Mouse (Mus musculus): ENCODE results near the gene Cdk16. TPM values are rescaled to one million over a fixed set of nuclear protein-coding genes. Genes with fewer than 3 reads are reported as not detected.
"Not testable (repeated sequence)": the region's sequence is repeated elsewhere in the genome, so short reads cannot be mapped to it uniquely, and the experiment has no call there.

Cdk16 gene
- total RNA-seq (2021), result 100 to 1,000 TPM; 169 to 183 TPM

DNA sequence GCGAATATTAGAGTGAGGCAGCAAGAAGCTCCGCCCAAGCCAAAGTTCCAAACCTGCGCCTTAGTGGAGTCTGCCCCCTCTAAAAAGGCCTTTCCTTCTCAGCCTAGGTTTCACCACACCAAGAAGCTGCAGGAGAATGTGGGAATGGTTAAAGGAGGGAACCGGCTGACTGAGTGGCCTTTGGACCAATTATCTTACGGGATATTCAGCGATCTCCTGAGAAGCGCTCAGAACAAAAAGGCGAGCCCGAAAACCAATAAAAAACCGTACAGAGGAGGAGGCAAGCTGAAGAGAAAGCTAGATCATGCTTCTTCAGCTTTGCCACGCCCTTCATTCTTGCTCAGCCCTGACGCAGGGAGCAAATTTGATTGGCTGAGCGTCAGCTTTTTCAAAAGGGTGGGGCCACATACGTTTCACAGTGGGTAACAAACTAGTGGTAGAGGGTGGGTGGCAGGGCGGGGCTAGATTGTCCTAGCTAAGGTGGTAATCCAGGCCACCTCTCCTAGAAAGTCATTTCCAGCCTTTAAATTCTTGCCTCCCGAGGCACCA, at the start of gene Cdk16:
TSS of gene Cdk16 (plus strand) at position 436 of the 549 bp plus-strand sequence.
- intact Hi-C loops (cut with DNase I), result loop anchor here (1.0 to 10.0 kb wide), 3 partner anchors 17 to 167 kb away; no protein-coding TSS in a partner anchor
- DNase-seq, result peak; percentile 90 to 93

DNA sequence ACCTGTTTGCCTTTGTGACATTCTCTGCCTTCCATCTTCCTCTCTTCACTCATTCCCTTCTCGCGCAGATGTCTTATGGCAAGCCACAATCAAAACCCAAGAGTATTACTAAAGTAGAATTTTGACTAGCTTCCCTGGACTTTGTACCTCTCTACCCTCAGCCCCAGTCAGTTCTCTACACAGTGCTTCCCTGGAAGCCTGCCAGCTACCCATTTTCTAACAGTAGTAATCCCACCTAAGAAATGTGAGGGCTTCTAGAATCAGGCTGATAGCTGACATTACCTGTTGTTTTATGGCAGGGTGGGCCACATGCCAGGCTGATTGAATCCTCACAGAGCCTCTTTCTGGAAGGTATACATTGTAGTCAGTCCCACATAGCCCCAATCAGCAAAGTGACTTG, 49.6 kb upstream of the Cdk16 start:
- no peak for DNase-seq
- intact Hi-C loops (cut with DNase I), result no loop called here

DNA sequence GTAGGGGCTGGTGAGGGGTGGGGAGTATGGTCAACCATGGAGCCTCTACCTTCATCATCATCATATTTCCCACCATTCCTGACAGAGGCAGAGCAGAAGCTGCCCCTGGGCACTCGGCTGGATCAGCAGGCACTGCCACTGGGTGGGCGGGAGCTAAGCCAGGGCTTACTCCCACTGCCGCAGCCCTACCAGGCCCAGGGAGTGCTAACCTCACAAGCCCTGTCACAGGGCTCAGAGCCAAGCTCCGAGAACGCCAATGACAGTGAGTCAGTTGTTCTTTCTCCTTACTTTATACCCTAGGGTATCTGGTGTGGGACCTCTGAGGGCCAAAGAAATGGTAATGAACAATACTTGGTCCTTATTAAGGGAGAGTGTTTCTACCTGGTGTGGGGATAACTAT, 43.0 kb upstream of the Cdk16 start:
- intact Hi-C loops (cut with DNase I), result no loop called here
- DNase-seq, result peak in 1 of 2 experiments; percentile 6

DNA sequence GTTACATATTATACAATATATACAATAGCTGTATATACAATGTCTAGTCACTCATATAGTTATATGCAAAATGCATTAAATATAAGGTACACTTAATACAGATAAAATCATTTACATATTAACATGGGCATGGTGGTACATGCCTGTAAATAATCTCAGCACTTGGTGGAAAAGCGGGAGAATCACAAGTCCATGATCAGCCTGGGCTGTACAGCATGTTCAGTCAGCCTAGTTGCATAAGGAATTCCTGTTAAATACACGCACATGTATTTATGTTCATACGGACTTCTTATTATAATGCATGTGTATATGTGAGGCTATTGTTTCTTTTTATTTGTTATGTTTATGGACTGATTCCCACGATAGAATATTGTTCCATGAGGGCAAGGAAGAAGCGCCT, 30.2 kb upstream of the Cdk16 start:
- no peak for DNase-seq
- intact Hi-C loops (cut with DNase I), result no loop called here

DNA sequence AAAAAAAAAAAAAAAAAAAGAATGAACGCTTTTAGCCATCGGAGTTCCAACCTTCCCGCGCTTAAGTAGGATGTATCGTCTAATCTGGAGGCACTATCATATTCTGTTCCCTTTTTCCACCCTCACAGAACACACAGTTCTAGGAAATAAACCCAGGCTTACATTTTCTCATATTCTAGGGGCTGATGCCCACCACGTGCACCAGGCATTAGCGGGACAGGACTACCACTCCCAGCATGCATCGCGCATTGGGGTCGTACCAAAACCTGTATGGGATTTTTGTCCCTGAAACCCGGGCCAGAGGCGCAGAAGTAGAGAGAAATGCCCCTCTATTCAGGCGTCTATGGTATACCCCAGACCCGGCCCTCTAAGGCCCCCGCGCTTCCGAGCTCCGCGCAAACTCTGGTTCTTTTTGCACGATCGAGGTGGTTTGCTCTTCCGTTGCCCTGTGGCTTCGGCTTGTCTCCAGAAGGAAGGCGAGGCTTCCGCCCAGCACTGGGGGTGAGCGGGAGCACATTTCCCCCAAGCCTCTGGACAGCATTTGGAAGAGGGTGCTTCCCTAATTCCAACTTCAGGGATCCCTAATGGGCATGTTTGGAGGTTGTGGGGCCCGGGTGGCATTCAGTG, 29.6 kb upstream of the Cdk16 start, which contains the start of gene Uba1:
TSS of gene Uba1 (plus strand) at position 301 of the 627 bp plus-strand sequence.
- peak; percentile 80 to 83 for DNase-seq
- intact Hi-C loops (cut with DNase I), result loop anchor here (1.0 kb wide), 1 partner anchor 113 kb away; no protein-coding TSS in a partner anchor

DNA sequence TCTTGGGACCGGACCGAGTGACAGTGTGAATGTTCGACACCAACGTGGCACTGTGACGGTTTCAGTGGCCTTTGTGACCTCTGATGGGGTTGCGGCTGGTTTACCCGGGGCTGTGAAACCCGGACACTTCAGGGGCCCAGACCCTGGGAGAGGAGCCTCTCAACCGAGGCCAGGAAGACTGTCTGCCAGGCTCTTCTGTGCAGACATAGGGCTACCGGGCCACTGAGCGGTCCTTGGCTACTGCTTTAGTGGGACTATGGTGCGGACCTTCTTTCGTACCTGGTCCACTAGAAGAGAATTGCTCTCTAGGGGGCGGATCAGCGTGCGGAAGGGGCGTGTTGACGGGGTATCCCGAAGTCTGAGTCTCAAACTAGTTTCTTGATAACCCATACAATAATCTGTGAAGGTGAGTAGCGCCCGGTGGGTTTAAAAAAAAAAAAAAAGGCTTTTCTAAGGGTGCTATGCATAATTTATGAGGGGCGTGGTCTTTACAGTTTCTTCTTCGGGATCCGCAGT, 28.8 kb upstream of the Cdk16 start:
- DNase-seq, result peak; percentile 10 to 14
- intact Hi-C loops (cut with DNase I), result loop anchor here (1.0 kb wide), 1 partner anchor 112 kb away; no protein-coding TSS in a partner anchor

DNA sequence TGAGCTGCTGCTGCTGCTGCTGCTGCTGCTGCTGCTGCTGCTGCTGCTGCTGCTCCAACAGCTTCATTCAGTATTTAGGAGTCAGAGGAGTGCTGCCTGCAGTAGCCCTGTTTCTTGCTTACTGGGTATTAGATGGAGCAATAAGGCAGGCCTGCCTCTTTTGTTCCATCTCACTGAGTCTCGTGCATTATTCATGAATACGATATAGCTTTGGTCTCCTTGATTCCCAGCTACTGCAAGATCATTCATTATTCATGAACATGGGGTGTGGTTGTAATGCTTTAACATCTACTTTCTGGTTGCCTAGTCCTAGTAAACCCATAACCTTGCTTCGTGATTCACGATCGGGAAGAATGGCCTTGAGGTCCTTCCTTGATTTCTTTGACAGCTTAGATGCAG, 25.4 kb upstream of the Cdk16 start:
- intact Hi-C loops (cut with DNase I), result loop anchor here (1.0 to 5.0 kb wide), 3 partner anchors 109 to 285 kb away; no protein-coding TSS in a partner anchor

DNA sequence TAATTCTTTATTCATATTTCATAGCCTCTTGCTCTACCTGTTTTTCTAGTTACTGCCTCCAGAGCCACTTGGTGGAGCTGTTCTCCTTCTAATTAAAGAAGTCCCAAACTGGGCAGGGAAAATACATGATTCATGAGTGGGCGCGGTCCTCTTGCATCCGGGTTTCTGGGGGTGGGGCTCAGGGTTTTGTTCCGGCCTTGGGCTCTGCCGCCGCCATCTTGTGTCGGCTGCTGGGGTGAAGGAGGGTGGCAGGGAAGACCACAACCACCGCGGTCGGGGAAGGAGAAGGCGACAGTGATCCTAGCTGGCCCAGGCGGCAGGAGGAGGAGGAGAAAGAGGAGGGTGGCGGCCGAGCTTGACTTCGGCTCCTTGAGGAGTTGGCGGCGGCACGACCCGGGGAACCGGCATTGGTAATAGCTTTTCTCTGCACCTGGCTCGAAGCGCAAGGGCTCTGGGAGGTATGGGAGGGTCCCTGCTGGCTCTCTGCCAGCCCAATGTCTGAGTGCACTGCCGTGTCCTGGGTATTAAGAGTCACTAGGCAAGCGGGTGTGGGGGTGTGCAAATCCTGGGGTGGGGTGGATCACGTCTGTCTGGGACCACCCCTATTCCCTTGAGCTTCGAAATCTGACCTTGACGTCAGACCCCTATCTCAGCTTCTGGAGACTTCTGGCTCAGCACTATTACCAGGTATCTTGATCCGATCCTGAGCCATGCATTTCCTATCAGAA, 24.9 kb upstream of the Cdk16 start:
- intact Hi-C loops (cut with DNase I), result loop anchor here (1.0 to 5.0 kb wide), 3 partner anchors 108 to 284 kb away; no protein-coding TSS in a partner anchor
- peak; percentile 89 to 90 for DNase-seq

More for the DNA sequence above, 25.4 kb upstream of the Cdk16 start:
- no peak for DNase-seq

DNA sequence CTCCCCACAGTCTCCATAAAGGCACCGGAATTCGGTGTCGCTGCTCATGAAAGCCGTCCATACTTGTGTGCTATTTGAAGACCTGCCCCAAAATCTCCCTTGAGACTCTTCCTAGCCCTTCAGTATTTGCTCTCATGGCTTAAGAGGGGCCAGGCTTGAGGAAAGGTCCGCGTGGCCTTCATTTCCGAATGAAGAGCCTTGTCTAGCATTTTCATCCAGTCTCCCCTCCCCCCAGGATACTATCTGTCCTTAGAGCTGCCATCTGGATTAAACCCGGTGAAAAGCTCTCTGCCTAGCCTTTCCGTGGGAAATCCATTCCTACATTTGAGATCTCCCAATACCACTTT, 24.3 kb upstream of the Cdk16 start:
- intact Hi-C loops (cut with DNase I), result loop anchor here (5.0 kb wide), 1 partner anchor 284 kb away; no protein-coding TSS in a partner anchor

DNA sequence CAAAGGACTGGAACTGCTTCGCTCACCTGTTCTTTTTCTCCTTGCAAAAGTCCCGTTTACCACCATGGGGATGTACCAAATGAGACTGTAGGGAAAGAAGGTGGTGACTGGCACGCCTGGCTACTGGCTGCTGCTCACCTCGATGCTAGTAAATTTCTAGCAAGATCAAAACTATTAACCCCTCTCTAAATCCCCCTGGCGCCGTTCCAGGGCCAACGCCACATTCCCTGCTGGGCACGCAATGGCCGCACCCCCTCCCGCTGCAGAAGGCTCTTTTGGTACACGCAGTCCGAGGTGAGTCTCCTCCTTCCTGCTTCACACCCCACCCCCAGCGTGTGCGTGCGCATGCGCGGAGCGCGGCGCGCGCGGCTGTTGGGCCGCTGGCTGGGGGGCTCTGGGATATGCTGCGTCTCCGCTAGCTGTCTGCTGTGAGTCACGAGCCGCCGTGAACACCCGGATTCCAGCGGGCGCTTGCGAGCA, 354 bp downstream of the Cdk16 start:
- intact Hi-C loops (cut with DNase I), result loop anchor here (1.0 to 10.0 kb wide), 2 partner anchors 16 to 167 kb away; no protein-coding TSS in a partner anchor
- peak; percentile 86 to 88 for DNase-seq

More for the DNA sequence above, 24.3 kb upstream of the Cdk16 start:
- no peak for DNase-seq

DNA sequence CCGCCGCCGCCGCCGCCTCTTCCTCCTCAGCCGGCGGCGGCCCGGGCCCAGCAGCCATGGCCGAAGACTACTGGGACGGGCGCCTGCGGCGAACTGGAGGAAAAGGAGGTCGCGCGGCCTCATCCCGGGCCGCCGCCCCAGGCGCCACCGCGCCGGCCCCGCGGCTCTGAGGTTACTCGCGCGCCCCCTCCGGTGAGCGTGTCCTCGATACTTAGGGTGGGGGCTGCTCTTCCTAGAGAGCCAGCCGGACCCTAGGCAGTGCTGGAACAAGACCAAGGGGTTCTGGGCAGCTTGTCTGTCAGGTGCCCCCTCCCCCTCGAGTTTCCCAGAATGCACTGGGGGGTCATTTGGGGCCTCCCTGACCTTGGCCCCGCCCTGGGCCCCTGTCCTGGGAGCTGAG, 861 bp downstream of the Cdk16 start:
- intact Hi-C loops (cut with DNase I), result loop anchor here (1.0 to 10.0 kb wide), 2 partner anchors 16 to 166 kb away; no protein-coding TSS in a partner anchor
- DNase-seq, result peak; percentile 79 to 80

DNA sequence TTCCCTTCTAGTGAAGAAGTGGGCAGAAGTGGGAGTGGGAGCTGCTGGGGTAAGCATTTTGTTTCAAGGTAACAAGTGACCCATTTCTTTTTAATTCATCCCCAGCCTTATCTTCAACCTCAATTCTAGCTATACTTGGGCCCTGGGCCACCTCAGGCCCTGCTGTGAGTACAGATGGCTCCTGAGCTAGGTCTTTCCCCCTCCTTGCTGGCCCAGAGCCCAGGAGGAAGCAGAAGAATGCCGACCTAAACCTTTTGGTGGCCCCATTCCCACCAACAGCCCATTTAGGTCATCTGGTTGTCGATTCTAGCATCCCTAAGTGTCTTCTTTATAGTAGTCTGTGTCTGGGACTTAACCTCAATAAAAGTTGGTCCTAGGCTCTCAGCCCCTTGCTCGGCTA, 3.8 kb downstream of the Cdk16 start:
- DNase-seq, result no peak
- intact Hi-C loops (cut with DNase I), result no loop called here

DNA sequence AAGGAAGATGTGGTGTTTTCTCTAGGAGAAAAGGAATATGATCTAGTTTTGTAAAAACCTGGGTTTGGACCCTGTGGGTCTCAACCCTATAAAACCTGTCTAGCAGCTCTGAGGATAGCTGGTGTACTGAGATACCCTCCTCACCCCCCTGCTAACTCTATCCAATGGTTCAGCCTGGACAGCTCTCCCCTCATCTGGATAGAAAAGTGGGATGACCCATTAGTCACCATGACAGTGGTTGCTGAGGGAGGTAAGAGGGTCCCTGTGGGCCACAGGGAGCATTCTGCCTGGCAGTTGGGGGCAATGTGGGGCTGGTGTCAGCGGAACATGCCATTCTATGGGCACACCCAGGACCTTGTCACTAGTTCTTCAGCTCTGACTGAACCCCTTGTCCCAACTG, 4.9 kb downstream of the Cdk16 start:
- DNase-seq, result no peak
- intact Hi-C loops (cut with DNase I), result no loop called here

DNA sequence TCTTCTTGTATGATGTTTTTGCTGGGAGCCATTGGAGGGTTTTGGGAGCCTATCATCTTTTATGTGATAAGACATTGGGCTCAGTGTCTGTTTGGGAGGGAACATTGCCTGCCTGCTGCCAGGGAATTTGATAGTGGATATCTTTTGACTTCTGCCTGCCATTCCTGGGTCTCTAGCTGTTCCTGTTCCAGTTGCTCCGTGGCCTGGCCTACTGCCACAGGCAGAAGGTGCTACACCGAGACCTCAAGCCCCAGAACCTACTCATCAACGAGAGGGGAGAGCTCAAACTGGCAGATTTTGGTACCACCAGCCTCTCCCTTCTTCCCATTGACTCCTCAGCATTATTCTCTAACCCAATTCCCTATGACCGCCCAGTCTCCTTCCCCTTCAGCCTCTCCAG, 8.1 kb downstream of the Cdk16 start:
- intact Hi-C loops (cut with DNase I), result no loop called here
- peak; percentile 20 to 47 for DNase-seq

DNA sequence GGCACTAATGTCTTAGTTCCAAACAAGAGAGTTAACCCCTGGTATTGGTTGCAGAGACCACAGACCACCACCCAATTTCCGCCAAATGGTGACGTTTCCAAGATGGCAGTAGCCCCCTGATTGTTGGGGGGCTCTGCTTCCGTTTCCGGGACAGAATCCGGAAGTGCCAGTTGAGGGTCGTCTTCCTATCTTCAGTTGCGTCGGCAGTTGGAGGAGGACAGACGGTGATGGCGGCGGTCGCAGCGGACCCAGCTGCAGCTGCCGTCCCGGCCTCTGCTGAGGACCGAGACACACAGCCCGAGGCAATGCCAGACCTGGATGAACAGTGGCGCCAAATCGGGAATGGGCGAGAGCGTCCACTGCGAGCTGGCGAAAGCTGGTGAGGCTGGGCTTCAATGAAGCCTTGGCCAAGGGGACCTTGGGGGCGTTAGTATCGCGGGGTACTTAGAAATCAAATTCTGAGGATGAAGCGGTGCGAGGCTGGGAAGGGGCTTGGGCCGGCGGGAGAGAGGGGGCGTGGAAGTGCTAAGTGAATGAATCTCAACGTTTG, 16.1 kb downstream of the Cdk16 start, which contains the start of gene Usp11:
TSS of gene Usp11 (plus strand) at position 166 of the 550 bp plus-strand sequence.
- intact Hi-C loops (cut with DNase I), result loop anchor here (1.0 kb wide), 1 partner anchor 16 kb away; no protein-coding TSS in a partner anchor
- no peak for DNase-seq

DNA sequence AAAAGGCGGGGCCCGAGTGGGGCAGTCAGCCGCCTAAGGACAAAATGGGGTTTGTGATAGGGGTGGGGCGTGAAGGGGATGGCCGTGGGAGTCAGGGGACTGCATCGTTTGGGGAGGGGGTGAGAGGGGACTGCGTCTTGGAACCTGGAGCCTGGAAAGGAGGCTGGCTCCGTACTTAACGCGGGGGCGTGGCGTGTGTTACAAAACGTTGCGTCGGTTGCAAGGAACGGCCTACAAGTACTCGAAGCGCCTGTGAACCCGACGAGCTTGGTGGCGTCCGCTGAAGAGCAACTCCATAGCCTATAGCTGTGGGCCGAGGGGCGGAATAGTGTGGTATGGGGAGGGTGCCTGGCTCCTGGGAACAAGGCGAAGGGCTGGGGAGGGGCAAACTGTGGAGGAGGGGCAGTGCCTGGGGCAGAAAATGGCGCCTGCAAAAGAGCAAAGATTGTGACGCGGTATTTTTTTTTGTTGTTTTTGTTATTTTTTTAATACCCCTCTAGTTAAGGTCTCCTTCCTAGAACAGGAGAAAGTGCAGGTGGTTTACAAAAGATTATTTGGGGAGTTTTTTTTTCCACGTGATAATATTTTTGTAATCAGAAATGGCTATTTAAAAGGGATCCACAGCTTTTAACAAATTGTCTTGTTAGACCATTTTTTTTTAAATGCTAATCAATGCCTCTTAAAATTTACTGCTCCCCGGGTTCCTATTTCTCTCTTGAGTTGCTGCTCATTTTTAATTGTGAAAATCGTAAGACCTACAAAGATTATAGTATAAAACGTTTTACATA, 16.7 kb downstream of the Cdk16 start:
- DNase-seq, result peak; percentile 82 to 85
- intact Hi-C loops (cut with DNase I), result loop anchor here (1.0 kb wide), 1 partner anchor 16 kb away; no protein-coding TSS in a partner anchor

DNA sequence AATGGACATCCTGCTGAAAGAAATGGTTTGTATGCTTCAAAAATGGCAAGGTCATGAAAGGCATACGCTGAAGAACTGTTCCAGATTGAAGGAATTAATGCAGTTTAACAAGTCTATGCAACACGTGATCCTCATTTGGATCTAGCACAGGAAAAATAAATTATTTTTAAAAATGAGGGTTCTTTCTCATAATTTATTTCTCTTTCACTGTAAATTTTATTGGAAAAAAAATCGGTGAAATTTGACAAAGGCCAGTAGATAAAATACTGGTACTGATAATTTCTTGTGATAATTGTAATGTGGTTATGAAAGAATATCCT, 17.3 kb downstream of the Cdk16 start:
- intact Hi-C loops (cut with DNase I), result no loop called here
- DNase-seq, result no peak

DNA sequence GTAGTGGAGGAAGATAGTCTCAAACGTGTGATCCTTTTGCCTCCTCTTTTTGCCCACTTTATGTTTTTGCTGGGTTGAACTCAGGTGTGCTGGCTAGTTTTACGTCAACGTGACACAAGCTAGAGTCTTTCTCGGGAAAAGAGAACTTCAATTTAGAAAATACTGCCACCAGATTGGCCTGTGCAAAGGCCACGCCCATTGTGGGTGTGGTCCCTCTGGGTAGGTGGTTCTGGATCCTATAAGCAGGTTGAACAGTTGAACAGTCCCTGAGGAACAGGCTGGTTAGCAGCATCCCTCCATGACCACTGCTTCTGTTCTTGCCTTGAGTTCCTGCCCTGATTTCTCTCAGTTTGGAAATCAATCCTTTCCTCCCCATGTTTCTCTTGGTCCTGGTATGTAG, 40.9 kb downstream of the Cdk16 start:
- intact Hi-C loops (cut with DNase I), result no loop called here
- no peak for DNase-seq

DNA sequence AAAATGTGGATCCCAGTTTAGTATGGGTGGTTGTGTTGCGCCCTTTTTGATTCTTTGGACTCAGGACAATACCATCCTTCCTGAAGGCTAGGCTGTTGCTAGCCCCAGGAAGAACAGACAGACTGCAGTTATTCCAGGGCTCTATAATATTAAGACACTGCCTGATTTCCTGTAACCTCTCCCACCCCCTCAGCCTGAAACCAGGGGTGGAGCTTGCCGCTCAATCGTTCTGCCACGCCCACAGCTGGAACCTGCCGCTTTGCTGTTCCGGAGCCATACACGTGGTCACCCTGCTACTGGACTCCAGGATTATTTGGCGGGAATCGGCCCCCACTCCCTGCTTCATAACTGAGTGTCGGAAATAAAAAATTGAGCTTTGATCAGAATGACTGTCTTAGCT, 42.3 kb downstream of the Cdk16 start:
- intact Hi-C loops (cut with DNase I), result not testable (repeated sequence)
- peak; percentile 21 to 31 for DNase-seq

DNA sequence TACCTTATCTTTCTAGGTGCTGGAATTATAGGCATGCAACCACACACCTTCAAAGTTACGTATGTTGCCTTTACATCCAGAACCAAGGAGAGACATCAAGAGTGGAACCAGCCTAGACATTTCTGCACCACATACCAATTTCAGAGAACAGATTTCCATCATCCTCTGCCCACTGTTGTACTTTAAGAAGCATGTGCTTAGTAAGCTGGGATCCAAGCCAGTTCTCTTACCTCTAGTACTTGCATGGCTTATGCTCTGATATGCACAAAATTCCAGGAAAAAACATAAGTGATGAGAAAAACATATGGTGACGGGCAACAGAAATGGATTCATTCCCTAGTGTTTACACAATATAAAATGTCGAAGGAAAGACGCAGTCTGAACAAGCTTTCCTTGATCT, 48.7 kb downstream of the Cdk16 start:
- intact Hi-C loops (cut with DNase I), result no loop called here
- no peak for DNase-seq

Data from heart, postnatal 10 days (tissue).